Mouse (Mus musculus): ENCODE data around the gene Tnnt3.

The Tnnt3 gene

GRCm38 (mm10) chr7:142498575-142498974 lies at the start of gene Tnnt3:
Gene Tnnt3 (plus strand): TSS chr7:142498836.
- no peak for DNase-seq

- no peak for DNase-seq
These were observed 49.5 kb upstream of the Tnnt3 start for GRCm38 (mm10) chr7:142449038-142449617.

GRCm38 (mm10) chr7:142454706-142455105 lies 43.9 kb upstream of the Tnnt3 start:
- DNase-seq = no peak

- no peak for DNase-seq
These were observed 43.4 kb upstream of the Tnnt3 start for GRCm38 (mm10) chr7:142455251-142455650.

- peak; percentile 17 to 22 for DNase-seq
These were observed 41.8 kb upstream of the Tnnt3 start for GRCm38 (mm10) chr7:142456806-142457205.

- peak; percentile 61 to 73 for DNase-seq
These were observed 41.3 kb upstream of the Tnnt3 start for GRCm38 (mm10) chr7:142457227-142457811.

- peak; percentile 4 to 8 for DNase-seq
These were observed 40.6 kb upstream of the Tnnt3 start for GRCm38 (mm10) chr7:142458026-142458425.

GRCm38 (mm10) chr7:142458676-142459298 lies 39.8 kb upstream of the Tnnt3 start:
- DNase-seq = peak; percentile 4 to 6

- peak in 1 of 2 experiments; percentile 3 for DNase-seq
These were observed 39.3 kb upstream of the Tnnt3 start for GRCm38 (mm10) chr7:142459299-142459691.

- peak; percentile 53 to 60 for DNase-seq
These were observed 38.0 kb upstream of the Tnnt3 start, which contains the start of gene Lsp1 for GRCm38 (mm10) chr7:142460636-142461077. Gene Lsp1 (plus strand): TSS chr7:142460809.

GRCm38 (mm10) chr7:142461446-142461845 lies 37.2 kb upstream of the Tnnt3 start:
- peak; percentile 60 to 70 for DNase-seq

GRCm38 (mm10) chr7:142462190-142462589 lies 36.4 kb upstream of the Tnnt3 start:
- DNase-seq = peak; percentile 30 to 47

GRCm38 (mm10) chr7:142462594-142463078 lies 36.0 kb upstream of the Tnnt3 start:
- peak; percentile 43 to 51 for DNase-seq

- no peak for DNase-seq
These were observed 28.4 kb upstream of the Tnnt3 start for GRCm38 (mm10) chr7:142470171-142470691.

- DNase-seq = peak; percentile 1 to 3
These were observed 27.7 kb upstream of the Tnnt3 start for GRCm38 (mm10) chr7:142470808-142471413.

- peak; percentile 0 to 4 for DNase-seq
These were observed 27.2 kb upstream of the Tnnt3 start for GRCm38 (mm10) chr7:142471414-142471861.

- peak in 1 of 2 experiments; percentile 16 for DNase-seq
These were observed 26.6 kb upstream of the Tnnt3 start for GRCm38 (mm10) chr7:142471884-142472570.

GRCm38 (mm10) chr7:142472936-142473335 lies 25.7 kb upstream of the Tnnt3 start:
- DNase-seq = peak; percentile 0 to 1

- DNase-seq = no peak
These were observed 25.2 kb upstream of the Tnnt3 start for GRCm38 (mm10) chr7:142473476-142473875.

GRCm38 (mm10) chr7:142474799-142475198 lies 23.8 kb upstream of the Tnnt3 start:
- peak; percentile 2 to 25 for DNase-seq

GRCm38 (mm10) chr7:142475641-142476040 lies 23.0 kb upstream of the Tnnt3 start:
- peak in 1 of 2 experiments; percentile 2 for DNase-seq

- peak in 1 of 2 experiments; percentile 3 for DNase-seq
These were observed 22.4 kb upstream of the Tnnt3 start for GRCm38 (mm10) chr7:142476271-142476670.
